Mouse (Mus musculus) lung, adult 2 months (tissue): ENCODE results near the gene Pdcd10. TPM values are rescaled to one million over a fixed set of nuclear protein-coding genes. Genes with fewer than 3 reads are reported as not detected.

Experiments
- DNase-seq: peaks from one replicate; pipeline ENCODE4 v3.0.0; 2022
- H3K4me1 ChIP-seq: fragments of 200-500 bp; 2 replicates; pipeline ENCODE4 v1.6.1; 2011; ENCODE audit warnings: low read length; ENCODE audit not compliant: control insufficient read depth, insufficient read depth
- H3K4me3 ChIP-seq: fragments of 200-500 bp; replicated peaks from 2 replicates; pipeline ENCODE3; 2011; ENCODE audit warnings: low read depth, mild to moderate bottlenecking, control low read depth, low read length; ENCODE audit errors: extremely low read depth
- CTCF ChIP-seq: fragments of 200-500 bp; IDR thresholded peaks from 2 replicates; pipeline ENCODE4 v1.5.1; 2011; ENCODE audit warnings: mild to moderate bottlenecking, low read length, control low read depth; ENCODE audit not compliant: insufficient read depth
- POLR2A ChIP-seq: fragments of 200-500 bp; IDR thresholded peaks from 2 replicates; pipeline ENCODE4 v1.6.1; 2011; ENCODE audit warnings: low read depth, mild to moderate bottlenecking, control low read depth, low read length, borderline replicate concordance; ENCODE audit errors: extremely low read depth
- whole genome bisulfite sequencing: fragments of 180-500 bp; shearing (Covaris S2); methylation state at CpG from one replicate; pipeline ENCODE4 v1.1.7; 2018; 5-methylcytosine and 5-hydroxymethylcytosine counted together
- polyA plus RNA-seq: library from polyadenylated mRNA; depleted of rRNA; stranded (reverse); fragments of >200 nt; gene quantifications from 2 replicates; pipeline ENCODE4 v1.2.3, GENCODE M21; 2012; rRNA removed

The Pdcd10 gene
- 2.4 and 7.4 TPM in 2 replicates for polyA plus RNA-seq

GRCm38 (mm10) chr3:75556695-75557291 lies at the start of gene Pdcd10:
Pdcd10 (minus strand) TSS chr3:75556856.
- under 1% methylated on average over 35 of the region's 35 CpGs for WGBS
- DNase-seq: peak; percentile 98
- TF ChIP-seq CTCF: 0 out of 2 replicates have a peak, but pooled peaks have one; percentile 2
- peak; percentile 65; the same call in 1 of the 2 replicates for TF ChIP-seq POLR2A
- H3K4me3 ChIP-seq: peak within 1 kb of the TSS; percentile 98
- H3K4me1 ChIP-seq: peaks cover 7% of the 10 kb centered on the region

- no peaks in the 10 kb centered on the region for H3K4me1 ChIP-seq
- no peak overlapping the region for H3K4me3 ChIP-seq
- WGBS: 80% methylated on average over 4 of the region's 4 CpGs
- DNase-seq: no peak
- TF ChIP-seq CTCF (no peak), POLR2A (no peak)
Measured at GRCm38 (mm10) chr3:75584898-75585297, 28.2 kb upstream of the Pdcd10 start.

- DNase-seq: no peak
- WGBS: 76% methylated on average over 3 of the region's 3 CpGs
- TF ChIP-seq CTCF (no peak), POLR2A (no peak)
- no peak overlapping the region for H3K4me3 ChIP-seq
- H3K4me1 ChIP-seq: no peaks in the 10 kb centered on the region
Measured at GRCm38 (mm10) chr3:75583293-75583692, 26.6 kb upstream of the Pdcd10 start.

GRCm38 (mm10) chr3:75579352-75579751 lies 22.7 kb upstream of the Pdcd10 start:
- no peaks in the 10 kb centered on the region for H3K4me1 ChIP-seq
- peak; percentile 24 for DNase-seq
- no peak for TF ChIP-seq POLR2A
- TF ChIP-seq CTCF: no peak
- no peak overlapping the region for H3K4me3 ChIP-seq
- WGBS: 49% methylated on average over 4 of the region's 4 CpGs

GRCm38 (mm10) chr3:75575582-75575981 lies 18.9 kb upstream of the Pdcd10 start:
- TF ChIP-seq CTCF (no peak), POLR2A (no peak)
- Histone ChIP-seq H3K4me1 (no peaks in the 10 kb centered on the region), H3K4me3 (no peak overlapping the region)
- 67% methylated on average over 1 of the region's 1 CpGs for WGBS
- DNase-seq: no peak

GRCm38 (mm10) chr3:75574074-75574473 lies 17.4 kb upstream of the Pdcd10 start:
- no peak for TF ChIP-seq POLR2A
- TF ChIP-seq CTCF: no peak
- no peaks in the 10 kb centered on the region for H3K4me1 ChIP-seq
- H3K4me3 ChIP-seq: no peak overlapping the region
- WGBS: 66% methylated on average over 2 of the region's 2 CpGs
- DNase-seq: no peak

- no peak for DNase-seq
Measured at GRCm38 (mm10) chr3:75557292-75557691, 636 bp upstream of the Pdcd10 start, which contains the start of gene Serpini1. Serpini1 (plus strand) TSS chr3:75557547.

GRCm38 (mm10) chr3:75556121-75556694 lies 448 bp downstream of the Pdcd10 start:
- Histone ChIP-seq H3K4me1 (peaks cover 7% of the 10 kb centered on the region), H3K4me3 (peak overlapping the region; percentile 98)
- no peak for DNase-seq
- TF ChIP-seq POLR2A (no peak), CTCF (no peak)
- under 1% methylated on average over 36 of the region's 36 CpGs for WGBS

More at GRCm38 (mm10) chr3:75557292-75557691, 636 bp upstream of the Pdcd10 start, which contains the start of gene Serpini1:
- Histone ChIP-seq H3K4me3 (peak within 1 kb of the TSS; percentile 98), H3K4me1 (peaks cover 7% of the 10 kb centered on the region)
- TF ChIP-seq CTCF (no peak), POLR2A (peak; percentile 51; the same call in 1 of the 2 replicates)
- under 1% methylated on average over 19 of the region's 19 CpGs for WGBS

- H3K4me1 ChIP-seq: peaks cover 5% of the 10 kb centered on the region; the same call in 1 of the 2 replicates
- H3K4me3 ChIP-seq: no peak overlapping the region
- no peak for DNase-seq
- TF ChIP-seq CTCF (no peak), POLR2A (no peak)
Measured at GRCm38 (mm10) chr3:75551248-75551647, 5.4 kb downstream of the Pdcd10 start.

GRCm38 (mm10) chr3:75544287-75544686 lies 12.4 kb downstream of the Pdcd10 start:
- no peak for TF ChIP-seq CTCF
- TF ChIP-seq POLR2A: no peak
- DNase-seq: no peak
- 84% methylated on average over 1 of the region's 1 CpGs for WGBS
- no peak overlapping the region for H3K4me3 ChIP-seq
- no peaks in the 10 kb centered on the region for H3K4me1 ChIP-seq

GRCm38 (mm10) chr3:75542852-75543251 lies 13.8 kb downstream of the Pdcd10 start:
- no peak for TF ChIP-seq POLR2A
- TF ChIP-seq CTCF: no peak
- 83% methylated on average over 3 of the region's 3 CpGs for WGBS
- Histone ChIP-seq H3K4me1 (no peaks in the 10 kb centered on the region), H3K4me3 (no peak overlapping the region)
- DNase-seq: no peak
